Mouse (Mus musculus): ENCODE results near the gene Gjb3.

Gene Gjb3

DNA sequence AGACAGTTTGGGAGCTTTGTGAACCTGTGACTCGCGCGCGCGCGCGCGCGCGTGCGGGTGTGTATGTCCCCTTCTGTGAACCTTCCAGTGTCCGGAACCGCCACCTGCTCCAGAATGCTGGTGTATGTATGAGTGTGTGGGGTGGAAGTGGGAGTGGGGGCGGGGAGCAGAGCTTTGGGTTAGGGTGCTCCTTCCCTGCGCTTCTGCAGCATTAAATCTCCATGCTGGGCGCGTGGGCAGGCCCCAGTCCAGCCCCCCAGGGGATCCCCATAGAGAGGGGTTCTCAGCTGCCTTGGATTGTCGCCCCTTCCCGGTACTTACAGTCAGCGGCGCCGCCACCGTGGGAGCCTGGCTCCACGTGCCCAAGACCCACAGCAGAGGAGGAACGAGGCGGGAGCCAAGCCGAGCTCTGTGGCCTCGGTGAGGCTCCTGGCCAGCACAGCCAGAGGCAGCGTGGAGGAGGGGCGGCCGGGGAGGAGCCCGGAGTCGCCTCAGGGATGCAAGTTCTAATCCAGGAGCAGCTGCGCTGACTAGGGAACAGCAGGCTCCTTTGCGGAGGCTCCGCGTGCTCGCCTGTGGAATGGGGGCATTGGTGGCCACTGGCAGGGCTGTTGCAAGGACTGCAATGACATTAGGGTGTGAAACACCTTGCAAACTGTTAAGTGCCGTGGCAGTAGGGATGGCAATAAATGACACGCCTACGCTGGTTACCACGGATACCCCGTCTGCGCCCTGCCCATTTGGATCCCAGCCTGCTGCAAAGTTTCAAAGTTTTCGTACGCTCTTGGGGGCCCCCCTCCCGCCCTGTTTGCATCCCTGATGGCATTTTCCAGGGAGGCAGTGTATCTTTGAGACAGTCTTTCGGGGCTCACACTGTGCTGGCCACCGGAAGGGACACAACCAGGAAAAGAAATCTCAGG lies at the start of gene Gjb3:
Gene Gjb3, minus strand, starts transcription at position 664 of the 920 bp plus-strand sequence.
- no peak for DNase-seq

DNA sequence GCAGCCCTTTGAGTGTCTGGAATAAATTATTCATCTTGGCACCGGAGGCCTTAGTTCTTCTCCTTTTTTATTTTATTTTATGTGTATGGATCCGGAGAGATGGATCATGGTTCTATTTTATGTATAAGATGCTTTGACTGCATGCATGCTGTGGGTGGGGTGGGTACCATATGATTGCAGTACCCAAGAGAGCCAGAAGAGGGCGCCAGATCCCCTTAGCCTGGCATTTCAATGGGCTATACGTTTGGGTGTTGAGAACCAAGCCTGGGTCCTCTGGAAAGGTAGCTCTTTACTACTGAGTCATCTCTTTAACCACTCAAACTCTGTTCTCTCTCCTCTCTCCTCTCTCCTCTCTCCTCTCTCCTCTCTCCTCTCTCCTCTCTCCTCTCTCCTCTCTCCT lies 46.7 kb upstream of the Gjb3 start:
- no peak for DNase-seq

DNA sequence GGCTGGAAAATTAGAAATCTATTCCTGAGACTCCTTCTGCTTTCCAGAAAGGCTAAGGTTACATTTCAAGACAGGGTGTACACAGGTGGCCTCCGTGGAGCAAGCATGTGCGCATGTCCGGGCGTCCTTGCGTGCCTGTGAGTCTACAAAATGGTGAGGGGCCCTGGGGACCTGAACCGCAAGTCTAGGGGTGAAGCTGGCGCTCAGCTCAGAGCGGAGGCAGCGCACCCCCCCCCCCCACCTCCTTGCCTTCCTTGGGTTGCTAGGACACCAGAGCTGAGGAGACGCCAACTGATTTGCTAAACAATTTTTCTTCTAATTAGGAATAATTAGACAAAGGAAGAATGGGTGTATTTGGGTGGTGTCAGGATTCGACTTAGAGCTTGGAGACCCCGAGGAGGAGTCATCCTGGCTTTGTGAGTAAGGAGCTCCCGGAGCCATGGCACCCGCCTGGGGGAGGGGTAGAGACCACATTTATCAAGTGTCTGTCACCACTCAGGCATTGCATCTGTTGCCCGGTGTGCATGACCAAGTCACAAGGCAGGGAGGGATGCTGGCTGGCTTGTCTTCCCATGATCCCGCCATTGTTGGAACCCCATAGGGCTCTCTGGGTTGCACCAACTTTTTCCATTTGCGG lies 45.0 kb upstream of the Gjb3 start:
- DNase-seq: no peak

DNA sequence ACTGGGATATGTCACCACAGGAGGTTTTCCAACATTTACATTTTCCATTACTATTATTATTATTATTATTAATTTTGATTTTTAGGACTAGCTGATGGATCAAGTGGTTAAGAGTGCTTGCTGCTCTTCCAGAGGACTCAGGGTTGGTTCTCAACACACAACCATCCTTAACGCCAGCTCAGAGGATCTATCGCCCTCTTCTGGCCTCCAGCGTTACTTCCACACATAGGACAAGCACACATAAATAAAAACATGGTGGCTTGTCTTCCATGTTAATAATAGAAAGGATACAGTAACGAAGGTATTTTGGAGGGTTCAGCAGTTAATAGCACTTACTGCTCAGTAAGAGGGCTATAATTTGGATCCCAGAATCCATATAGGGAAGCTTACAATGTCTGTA lies 44.0 kb upstream of the Gjb3 start:
- no peak for DNase-seq

DNA sequence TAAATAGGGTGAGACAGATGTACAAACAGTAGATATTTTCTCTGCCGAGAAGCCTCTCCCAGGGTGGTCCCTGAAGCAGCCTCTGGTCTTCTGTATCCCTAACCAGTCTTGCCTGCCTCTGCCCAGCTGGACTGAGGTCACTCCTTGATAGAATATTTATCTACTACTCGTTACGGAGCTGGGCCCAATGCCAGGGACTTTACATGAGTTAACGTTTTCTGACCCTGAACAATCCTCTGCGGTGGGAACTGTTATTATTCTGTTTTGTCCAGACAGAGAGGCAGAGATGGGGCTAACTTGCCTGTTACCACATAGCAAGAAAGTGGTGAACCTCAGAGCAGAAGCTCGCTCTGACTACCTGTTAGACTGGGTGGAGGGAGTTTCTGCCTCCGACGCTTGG lies 42.8 kb upstream of the Gjb3 start:
- DNase-seq: no peak

DNA sequence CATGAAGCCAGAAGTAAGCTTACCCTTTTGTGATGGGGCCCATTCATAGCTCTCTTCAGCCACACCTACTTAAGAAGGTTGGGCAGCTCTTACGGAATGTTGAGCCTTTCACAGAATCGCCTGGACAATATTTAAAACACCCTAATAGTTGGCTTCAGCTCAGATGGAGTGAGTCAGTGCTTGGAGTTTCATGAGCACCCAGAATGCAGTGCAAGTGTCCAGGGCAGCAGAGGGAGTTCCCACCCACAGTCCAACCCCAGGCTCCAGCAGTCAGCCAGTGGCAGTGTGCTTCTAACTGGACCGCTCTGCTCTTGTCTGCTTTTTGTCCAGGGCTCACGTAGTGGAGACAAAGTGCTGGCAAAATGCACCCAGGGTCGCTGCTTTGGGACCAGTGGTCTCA lies 40.9 kb upstream of the Gjb3 start:
- DNase-seq: no peak

DNA sequence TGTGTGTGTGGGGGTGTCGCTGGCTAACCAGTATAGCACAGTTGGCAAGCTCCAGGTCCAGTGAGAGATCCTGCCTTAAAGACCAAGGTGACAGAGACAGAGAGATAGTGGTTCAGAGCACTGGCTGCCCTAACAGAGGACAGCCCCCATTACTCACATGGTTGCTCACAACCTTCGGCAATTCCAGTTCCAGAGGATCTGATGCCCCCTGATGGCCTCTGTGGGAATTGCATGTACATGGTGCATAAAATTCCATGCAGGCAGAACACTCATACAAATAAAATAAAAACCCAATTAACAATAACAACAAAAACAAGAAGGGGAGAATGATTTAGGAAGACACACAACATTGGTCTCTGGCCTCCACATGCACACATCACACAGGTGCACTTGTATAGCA lies 39.8 kb upstream of the Gjb3 start:
- no peak for DNase-seq

DNA sequence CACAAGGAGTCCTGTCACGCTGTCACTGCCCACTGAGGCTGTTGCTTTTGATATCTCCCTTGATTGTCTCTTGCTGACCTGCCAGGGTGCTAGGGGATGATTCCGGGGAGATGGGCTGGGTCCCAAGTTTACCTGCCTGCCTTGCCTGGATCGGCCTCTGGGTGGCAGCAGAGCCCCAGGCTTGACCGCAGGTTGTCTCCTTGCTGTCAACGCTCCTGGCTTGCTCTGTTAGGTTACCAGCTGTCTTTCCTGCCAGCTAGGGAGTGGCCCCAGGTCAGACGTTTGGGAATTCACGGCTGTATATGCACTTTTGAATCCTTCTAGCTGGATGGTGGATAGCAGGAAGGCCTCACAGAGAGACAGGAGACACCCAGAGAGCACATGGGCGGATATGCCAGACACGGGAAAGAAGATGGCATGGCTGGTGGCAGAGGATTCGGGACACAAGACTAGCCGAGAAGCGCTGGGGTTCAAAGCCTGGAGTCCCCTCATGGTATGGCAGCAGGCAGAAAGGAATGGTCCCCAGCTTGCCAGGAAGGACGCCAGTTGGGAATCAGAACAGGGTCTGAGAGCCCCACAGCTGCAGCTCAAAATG lies 37.8 kb upstream of the Gjb3 start:
- peak; percentile 74 to 85 for DNase-seq

DNA sequence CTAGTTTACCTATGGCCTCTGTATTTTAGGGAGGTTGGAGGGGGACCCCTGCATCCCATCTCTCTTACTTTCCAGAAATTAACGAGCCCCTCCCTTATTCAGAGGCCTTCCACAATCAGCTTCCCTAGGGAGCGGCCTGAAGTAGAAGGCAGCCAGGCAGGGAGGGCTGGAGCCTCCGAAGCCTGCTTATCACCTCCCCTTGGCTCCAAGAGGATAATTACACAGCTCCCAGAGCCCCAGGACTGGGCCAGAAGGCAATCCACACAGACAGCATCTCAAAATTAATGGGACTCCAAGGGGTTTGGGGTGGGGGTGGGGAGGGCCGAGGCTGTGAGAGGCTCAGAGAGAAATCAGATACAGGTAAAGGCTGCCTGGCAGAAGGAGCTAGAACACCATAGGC lies 35.2 kb upstream of the Gjb3 start:
- no peak for DNase-seq

DNA sequence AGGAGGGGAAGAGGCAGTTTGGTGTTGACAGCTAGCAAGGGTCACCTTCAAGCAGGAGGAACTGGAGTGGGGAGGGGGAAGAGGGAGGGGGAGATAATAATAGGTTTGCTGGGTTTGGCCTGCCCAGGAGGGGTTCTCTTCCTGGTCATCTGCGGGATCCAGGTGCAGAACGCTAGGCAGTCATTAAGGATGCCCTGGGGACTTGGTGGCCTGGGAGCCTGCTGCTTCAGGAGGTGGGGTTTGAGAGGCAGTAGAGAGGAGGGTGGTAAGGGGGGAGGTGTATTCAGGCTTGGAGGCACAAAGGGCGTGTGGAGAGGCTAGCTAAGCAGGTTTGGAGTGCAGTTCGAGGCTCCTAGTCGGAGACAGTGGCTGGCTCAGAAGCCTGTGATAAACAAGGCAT lies 34.8 kb upstream of the Gjb3 start:
- DNase-seq: no peak

DNA sequence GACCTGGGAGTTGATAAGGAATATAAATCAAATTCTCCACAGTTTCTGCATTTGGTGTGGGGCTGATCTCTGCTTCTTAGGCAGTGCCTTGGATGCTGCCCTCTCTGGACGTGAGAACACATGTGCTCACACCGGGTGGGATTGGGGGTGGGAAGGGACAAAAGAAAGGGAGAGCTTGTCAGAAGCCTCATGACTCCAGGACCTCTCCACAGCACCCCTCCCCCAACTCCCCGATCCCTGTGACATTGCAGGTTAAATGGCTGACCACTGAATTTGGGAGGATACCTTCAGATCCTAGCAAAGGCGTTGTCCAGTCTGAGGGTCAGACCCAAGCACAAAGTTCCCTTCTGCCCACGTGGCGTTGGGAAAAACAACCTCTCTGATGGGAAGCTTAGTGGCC lies 33.8 kb upstream of the Gjb3 start:
- DNase-seq: no peak

DNA sequence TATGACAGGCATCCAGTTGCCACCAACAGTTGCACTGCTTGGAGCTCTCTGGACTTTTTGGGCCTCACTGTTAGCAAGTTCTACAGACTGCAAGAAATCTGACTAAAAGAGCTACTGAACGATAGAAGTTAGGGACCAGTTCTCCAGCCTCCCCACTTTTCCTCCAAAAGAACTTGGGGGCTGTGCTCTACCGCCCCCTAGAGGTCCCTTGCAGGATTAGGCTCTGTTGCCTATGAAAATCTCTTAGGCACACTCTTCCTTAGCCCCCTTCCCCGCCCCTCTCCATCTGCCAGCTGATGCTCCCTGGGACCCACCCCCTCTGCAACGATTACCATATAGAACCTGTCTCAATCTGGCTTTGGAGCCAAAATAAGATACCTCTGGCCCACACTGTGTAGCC lies 32.7 kb upstream of the Gjb3 start:
- no peak for DNase-seq

DNA sequence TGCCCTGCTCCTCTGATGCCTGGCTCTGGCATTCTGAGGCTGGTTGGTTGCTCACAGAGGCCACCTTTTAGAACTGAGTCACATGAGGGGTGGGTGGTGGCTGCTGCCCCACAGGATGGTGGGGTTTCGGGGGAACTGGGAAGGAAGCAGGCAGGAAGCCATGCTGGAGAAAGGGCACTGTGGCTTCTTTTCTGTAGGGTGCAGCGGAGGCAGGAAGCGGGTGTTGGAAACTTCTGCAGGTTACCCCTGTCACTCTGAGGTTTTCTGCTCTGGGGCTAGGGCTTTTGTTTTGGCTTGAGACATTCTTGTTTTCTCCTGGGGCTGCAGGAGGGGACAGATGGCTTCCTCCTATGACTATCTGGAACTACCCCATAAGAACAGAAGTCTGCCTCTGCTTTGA lies 31.9 kb upstream of the Gjb3 start:
- DNase-seq: no peak

DNA sequence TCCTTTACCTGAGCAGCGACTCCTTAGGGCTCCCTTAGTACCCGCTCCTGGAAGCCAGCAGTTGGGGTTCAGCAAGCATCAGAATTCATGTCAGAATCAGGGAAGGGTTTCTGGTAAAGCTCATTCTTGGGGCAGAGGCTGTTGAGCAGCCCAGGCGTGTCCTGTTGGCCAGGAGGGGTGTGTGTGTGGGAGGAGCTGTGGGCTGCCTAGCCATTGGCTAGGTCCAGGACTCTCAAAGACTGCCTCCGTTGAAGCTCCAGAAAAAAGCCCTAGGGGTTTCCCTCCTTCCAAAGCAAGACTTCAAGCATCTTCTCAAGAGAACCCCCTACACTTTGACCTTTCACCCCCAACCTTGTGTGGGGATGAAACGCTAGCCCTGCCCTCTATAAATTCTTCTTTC lies 27.4 kb upstream of the Gjb3 start, which contains the start of gene Gjb5:
Gene Gjb5, minus strand, starts transcription at position 164 of the 400 bp plus-strand sequence.
- DNase-seq: no peak

DNA sequence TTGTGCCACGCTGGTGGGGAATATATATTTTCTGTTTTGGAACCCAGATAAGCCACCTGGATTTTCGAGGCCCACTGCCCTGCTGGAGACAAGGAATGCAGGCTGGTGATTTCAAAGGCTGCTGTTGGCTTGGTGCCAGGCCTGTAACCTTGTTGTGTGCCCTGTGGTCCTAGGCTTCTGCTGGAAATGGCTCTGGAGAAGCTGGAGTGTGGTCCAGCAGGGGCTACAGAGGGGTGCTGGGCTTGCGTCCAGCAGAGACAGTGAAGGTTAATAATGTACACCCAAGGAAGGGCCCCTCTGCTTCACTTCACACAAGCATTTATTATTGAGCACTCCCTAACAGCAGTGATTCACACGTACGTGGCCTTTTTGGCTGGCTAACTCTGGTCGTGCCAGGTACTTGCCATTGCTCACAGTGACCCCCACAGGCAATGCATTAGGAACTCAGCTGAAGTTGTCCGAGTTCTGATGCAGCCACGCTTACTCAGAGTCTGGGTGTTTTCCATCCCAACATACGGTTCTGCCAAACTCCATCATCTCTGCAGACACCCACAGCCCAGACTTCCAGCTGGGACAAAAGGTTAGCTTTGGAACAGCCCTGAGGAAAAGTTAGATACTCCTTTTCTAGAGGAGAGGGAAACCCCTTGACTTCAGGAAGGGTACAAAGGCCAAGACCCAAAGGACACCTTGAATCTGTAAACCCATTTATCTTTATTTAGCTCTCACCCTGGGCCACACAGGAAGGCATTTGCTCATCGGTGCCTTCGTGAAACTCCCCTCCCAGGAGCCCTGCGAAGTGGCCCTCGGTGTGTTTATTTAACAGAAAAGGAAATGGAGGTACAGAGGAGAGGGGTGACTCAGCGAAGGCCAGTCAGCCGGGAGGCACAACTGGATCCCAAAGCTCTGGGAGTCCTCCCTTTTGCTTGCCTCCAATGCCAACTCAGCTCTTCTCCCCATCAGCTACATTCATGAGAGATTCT lies 24.2 kb upstream of the Gjb3 start:
- no peak for DNase-seq

DNA sequence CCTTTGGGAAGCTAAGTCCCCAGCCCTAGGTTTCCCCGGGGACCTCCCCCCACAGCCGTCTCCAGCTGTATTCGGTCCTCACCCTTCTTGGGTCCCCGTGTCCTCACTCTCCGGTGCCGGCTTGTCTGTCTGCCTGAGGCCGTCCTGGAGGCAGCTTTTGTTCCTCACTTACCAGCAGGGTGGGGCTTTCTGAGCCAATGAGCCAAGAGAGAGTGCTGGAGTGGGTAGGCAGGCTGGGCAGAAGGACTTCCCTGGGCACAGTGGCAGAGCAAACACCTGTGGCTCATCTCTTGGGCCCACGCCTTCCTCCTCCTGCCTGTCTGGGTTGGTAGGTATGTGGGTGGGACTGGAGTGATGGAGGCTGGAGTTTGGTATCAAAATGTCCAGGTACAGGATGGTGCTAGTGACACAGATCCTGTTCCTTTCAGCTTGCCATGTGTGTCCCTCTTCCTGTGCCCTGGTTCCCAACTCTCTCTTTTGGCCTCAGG lies 23.4 kb upstream of the Gjb3 start, which contains the start of gene Gjb4:
Gene Gjb4, minus strand, starts transcription at position 131 of the 488 bp plus-strand sequence.
- no peak for DNase-seq

DNA sequence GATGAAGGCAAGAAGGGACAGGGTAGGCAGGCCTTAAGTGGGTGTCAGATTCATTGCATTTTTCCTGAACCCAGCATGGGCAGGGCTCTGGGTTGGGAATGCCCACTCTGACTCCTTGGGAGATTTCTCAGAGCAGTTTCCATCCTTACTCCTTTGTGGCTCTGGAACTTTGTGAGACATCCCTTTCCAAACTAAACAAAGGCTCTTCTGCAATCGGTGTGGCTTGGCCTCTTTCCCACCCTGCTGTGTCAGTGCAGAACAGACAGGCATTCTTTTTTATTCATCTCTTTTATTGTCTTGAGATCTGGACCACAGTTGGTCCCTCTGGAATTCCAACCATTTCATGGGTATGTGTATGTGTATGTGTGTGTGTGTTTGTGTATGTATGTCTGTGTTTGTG lies 21.9 kb upstream of the Gjb3 start:
- DNase-seq: no peak

DNA sequence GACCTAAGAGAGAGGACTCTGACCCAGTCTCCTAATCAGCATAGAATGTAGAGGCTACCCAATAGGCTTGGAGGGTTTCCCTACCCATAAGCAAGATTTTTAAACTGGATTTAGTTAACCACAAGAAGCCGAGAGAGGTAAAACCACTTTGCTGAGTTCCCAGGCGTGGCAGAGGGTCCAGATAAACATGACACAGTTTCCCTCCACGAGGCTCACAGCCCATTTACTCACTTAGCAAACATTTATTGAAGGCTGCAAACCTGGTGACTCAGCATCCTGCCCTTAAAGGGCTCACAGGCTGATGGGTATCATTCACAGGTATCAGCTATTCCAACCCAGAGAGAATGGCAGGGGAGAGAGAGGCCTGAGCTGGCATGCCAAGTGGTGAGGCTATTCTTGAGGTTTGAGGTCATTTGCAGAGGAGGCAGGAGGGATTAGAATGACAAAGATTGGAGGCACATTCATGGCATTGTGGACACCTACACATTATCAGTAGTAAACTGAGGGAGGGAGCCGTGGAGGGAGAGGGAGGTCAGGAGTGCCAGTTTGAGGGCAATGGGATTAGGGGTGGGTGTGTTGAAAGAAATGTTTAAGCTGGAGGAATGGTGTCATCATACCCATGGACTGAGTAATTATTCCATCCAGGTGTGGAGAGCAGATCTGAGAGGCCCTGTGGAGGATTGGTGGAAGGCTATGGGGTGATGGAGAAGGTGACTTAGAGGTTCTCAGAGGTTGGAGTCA lies 19.1 kb upstream of the Gjb3 start:
- no peak for DNase-seq

DNA sequence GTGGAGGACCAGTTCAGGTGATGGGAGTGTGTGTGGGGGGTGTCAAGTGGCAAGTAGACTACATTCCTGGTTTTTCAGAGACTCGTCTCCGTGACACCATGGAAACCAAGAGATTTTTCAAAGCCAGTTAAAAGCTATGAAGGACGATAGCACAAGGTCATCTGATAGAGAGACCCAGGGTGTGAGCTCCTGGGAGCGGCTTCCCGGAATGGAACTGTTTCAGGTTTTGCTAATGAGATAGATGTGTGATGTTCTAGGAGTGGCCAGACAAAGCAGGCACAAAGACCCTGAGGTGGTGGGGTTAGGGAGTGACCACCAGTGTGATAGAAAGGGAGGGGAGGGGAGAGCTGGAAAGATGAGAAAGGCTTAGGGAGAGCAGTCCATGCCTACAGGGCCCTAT lies 14.4 kb upstream of the Gjb3 start:
- DNase-seq: no peak

DNA sequence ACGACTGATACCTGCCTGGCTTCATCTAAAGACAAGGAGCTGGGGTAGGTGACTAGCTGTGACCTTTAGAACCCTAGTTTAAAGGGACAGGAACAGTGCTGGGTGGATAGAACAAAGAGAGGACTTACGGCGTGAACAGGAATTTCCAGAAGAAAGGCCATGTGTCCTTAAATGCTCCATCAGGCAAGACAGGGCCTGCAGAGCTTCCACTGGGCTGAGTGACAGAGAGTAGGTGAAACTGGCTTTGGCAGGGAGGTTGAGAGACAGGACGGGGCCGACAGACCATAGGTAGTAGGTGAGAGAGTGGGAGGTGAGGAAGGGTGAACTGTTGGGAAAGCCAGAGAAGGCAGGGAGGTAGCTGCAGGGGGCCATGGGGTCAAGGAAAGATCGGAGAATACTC lies 10.7 kb upstream of the Gjb3 start:
- DNase-seq: no peak

DNA sequence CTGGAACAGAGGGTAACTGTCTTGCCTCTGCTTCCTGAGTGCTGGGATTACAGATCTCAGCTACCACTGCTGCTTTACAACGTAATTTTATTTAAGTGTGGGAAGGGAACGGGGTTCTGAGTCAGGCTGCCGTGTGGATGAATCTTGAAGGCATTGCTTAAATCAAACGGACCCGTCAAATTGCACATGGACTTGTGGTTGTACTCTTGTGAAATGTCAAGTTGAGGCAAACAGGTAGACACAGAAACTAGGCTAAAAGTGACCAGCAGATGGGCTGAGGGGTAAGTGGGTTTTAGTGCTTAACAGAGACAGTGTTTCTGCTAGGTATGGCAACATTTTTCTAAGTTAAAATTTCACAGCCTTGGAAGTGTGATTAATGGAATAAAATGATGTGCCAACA lies 7.0 kb upstream of the Gjb3 start:
- no peak for DNase-seq
